Mouse (Mus musculus) bone marrow macrophage, adult 2 months (primary cell): Measurements from ENCODE around the gene Prkcz. TPM values are rescaled to one million over a fixed set of nuclear protein-coding genes. Genes with fewer than 3 reads are reported as not detected.
A peak's percentile ranks its signal among the peaks of the same experiment; 100 is the strongest.

ENCODE experiments used
- H3K27ac ChIP-seq: 2 replicates; pipeline ENCODE4 v1.5.1; 2012; ENCODE audit warnings: low read depth, low read length; ENCODE audit not compliant: insufficient read depth
- H3K4me1 ChIP-seq: 2 replicates; pipeline ENCODE4 v1.6.1; 2012; ENCODE audit warnings: low read length; ENCODE audit not compliant: control insufficient read depth, insufficient read depth
- H3K4me3 ChIP-seq: 2 replicates; pipeline ENCODE4 v1.5.1; 2012; ENCODE audit warnings: mild to moderate bottlenecking, low read length, moderate library complexity; ENCODE audit not compliant: insufficient read depth
- CTCF ChIP-seq: IDR thresholded peaks from 2 replicates; pipeline ENCODE4 v1.5.1; 2012; ENCODE audit warnings: low read depth, mild to moderate bottlenecking, low read length, moderate library complexity
- POLR2A ChIP-seq: IDR thresholded peaks from 2 replicates; pipeline ENCODE4 v1.6.1; 2012; ENCODE audit warnings: mild to moderate bottlenecking, low read depth, low read length, borderline replicate concordance
- polyA plus RNA-seq: library from polyadenylated mRNA; stranded (reverse); fragments of >200 nt; gene quantifications from 2 replicates; pipeline ENCODE4 v1.2.4, GENCODE M21; 2012; ENCODE audit not compliant: missing spikeins, insufficient read depth, insufficient read length

The Prkcz gene
- polyA plus RNA-seq, result not detected in 2 replicates

GRCm38 (mm10) chr4:155361303-155361791 lies at the start of gene Prkcz:
Prkcz (minus strand) TSS chr4:155361361.
- TF ChIP-seq POLR2A (no peak), CTCF (no peak)
- no peak within 1 kb of the TSS for H3K27ac ChIP-seq
- H3K4me3 ChIP-seq, result no peak within 1 kb of the TSS
- H3K4me1 ChIP-seq, result no peaks in the 10 kb centered on the region

- Histone ChIP-seq H3K27ac (no peak within 1 kb of the TSS), H3K4me1 (no peaks in the 10 kb centered on the region), H3K4me3 (peak within 1 kb of the TSS; percentile 12; the same call in 1 of the 2 replicates)
- no peak for TF ChIP-seq POLR2A
- no peak for TF ChIP-seq CTCF
These were observed 48.1 kb upstream of the Prkcz start, which contains the start of gene Cfap74 for GRCm38 (mm10) chr4:155409058-155409776. Cfap74 (plus strand) TSS chr4:155409190.

DNA sequence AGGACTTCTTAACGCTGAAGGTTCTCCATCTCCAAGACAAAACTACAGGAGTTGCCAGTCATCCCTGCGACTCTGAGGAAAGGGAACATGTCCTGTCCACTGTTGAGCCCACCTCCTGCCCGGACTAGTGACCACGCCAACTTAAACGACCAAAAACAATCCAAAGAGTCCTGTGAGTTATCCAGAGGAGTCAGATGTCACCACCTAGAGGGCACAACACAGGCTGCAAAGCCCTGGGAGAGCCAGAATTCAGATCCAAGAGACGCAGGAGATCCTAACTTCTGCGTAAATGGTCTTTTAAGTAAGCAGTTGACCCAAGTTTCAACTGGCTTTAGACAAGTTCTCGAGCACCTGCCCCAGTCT lies 47.5 kb upstream of the Prkcz start:
- Histone ChIP-seq H3K4me3 (0 out of 2 replicates have a peak overlapping the region, but pooled peaks have one; percentile 12), H3K27ac (no peak overlapping the region), H3K4me1 (no peaks in the 10 kb centered on the region)
- TF ChIP-seq POLR2A, result no peak
- no peak for TF ChIP-seq CTCF

DNA sequence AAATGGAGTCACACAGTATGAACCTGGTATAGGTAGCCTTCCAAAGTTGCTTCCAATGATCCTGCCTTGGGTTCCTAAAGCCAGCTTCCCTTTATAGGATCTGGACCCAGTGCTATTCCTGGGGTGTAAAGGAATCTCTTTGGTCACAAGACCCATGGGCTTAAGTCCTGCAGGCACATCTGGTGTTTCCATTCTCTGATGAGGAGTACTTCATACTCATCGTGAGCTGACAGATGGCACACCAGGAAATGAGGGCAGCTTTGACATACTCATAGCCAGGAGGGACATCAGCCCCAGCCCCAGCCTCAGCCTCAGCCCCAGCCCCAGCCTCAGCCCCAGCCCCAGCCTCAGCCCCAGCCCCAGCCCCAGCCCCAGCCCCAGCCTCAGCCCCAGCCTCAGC lies 41.3 kb upstream of the Prkcz start:
- H3K4me3 ChIP-seq, result no peak overlapping the region
- no peak overlapping the region for H3K27ac ChIP-seq
- no peaks in the 10 kb centered on the region for H3K4me1 ChIP-seq
- TF ChIP-seq POLR2A (no peak), CTCF (no peak)

DNA sequence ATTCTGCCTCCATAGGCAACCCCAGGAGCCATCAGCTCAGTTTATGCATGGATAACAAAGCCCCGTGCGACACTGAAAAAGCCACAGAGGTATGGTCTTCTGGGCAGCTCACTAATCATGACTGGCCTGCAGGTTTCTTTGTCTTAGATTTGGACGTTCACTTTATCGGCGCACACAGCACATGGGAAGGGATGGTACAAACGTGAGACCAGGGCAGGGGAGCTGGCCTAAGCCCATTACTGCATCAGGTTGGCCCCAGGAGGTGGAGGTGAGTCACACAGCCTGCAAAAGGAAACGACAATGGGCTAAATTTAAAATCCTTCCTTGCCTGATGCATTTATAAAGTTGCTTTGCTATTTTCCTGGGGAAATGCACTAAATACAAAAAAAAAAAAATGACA lies 40.0 kb upstream of the Prkcz start:
- TF ChIP-seq CTCF (no peak), POLR2A (no peak)
- H3K4me3 ChIP-seq, result no peak overlapping the region
- H3K4me1 ChIP-seq, result no peaks in the 10 kb centered on the region
- H3K27ac ChIP-seq, result no peak overlapping the region

GRCm38 (mm10) chr4:155398222-155398540 lies 37.0 kb upstream of the Prkcz start:
- H3K4me1 ChIP-seq, result no peaks in the 10 kb centered on the region
- H3K4me3 ChIP-seq, result no peak overlapping the region
- no peak overlapping the region for H3K27ac ChIP-seq
- TF ChIP-seq CTCF (no peak), POLR2A (no peak)

GRCm38 (mm10) chr4:155397511-155398221 lies 36.5 kb upstream of the Prkcz start, which contains the start of gene Gabrd:
Gabrd (minus strand) TSS chr4:155398112.
- no peak within 1 kb of the TSS for H3K4me3 ChIP-seq
- TF ChIP-seq CTCF, result no peak
- TF ChIP-seq POLR2A, result no peak
- H3K4me1 ChIP-seq, result no peaks in the 10 kb centered on the region
- no peak within 1 kb of the TSS for H3K27ac ChIP-seq

DNA sequence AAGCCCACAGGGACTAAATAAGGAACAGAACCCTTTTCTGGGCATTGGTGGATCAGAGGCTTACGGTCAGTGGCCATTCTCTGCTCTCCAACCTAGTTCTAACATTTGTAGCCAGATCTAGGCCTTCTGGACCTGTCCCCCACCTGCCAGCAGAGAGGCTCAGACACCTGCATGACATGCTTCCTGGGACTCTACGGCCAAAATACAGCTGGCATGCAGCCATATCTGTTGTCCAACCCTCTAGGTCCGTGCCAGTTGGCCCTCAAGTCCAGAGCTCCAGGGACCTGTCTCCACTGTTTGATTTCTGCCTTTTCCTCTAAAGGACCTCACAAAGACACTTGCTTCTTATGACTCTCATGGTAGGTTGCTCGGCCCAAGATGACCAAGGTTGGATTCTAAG lies 35.6 kb upstream of the Prkcz start:
- TF ChIP-seq POLR2A (no peak), CTCF (no peak)
- Histone ChIP-seq H3K27ac (no peak overlapping the region), H3K4me3 (no peak overlapping the region), H3K4me1 (no peaks in the 10 kb centered on the region)

DNA sequence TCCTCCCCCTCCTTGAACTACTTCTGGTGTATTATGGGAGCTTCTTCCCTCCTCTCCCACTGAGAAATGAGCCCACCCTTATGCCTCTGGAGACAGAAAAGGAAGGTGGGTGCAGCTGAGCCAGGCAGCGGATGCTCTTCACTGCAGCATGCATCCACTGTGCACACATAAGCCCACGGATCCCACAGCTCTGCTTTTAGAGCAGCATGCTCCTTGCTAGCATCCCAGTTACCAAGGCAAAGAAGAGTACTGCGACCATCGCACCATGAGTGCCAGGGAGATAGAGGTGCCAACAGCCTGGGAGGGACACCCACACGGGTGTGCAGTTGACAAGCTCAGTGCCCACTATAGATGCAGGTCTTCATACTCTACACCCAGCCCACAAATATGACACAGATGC lies 34.3 kb upstream of the Prkcz start:
- TF ChIP-seq POLR2A, result no peak
- no peak for TF ChIP-seq CTCF
- Histone ChIP-seq H3K4me1 (no peaks in the 10 kb centered on the region), H3K4me3 (no peak overlapping the region), H3K27ac (no peak overlapping the region)

DNA sequence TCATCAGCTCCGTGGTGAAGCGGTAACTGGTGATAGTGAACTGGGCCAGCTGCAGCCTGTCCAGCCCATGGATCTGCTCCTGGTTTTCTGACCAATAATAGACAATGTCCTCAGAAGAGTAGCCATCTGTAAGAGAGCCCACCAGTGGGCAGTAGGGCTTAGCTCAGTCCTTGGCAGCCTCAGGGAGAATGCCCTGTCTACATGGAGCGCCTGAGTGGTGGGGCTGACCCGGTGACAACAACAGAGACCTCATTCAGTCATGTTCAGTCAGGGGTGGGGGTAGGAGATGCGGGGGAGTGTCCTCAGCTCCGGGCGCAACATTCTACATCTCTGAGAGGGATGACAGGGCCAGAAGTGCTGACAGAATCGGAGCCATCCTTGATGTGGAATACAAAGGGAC lies 26.0 kb upstream of the Prkcz start:
- no peak overlapping the region for H3K4me3 ChIP-seq
- no peak overlapping the region for H3K27ac ChIP-seq
- H3K4me1 ChIP-seq, result no peaks in the 10 kb centered on the region
- TF ChIP-seq POLR2A (no peak), CTCF (no peak)

- TF ChIP-seq POLR2A (no peak), CTCF (no peak)
- H3K27ac ChIP-seq, result no peak overlapping the region
- H3K4me3 ChIP-seq, result no peak overlapping the region
- H3K4me1 ChIP-seq, result no peaks in the 10 kb centered on the region
These were observed 22.2 kb upstream of the Prkcz start for GRCm38 (mm10) chr4:155383326-155383725.
